Mouse (Mus musculus) olfactory bulb, adult 2 months (tissue): ENCODE measurements around the gene Ppp2r5c.

Source experiments
- CTCF ChIP-seq: fragments of 200-500 bp; IDR thresholded peaks from 2 replicates; pipeline ENCODE4 v1.5.1; 2012; ENCODE audit warnings: low read depth, mild to moderate bottlenecking, low read length, moderate library complexity; ENCODE audit not compliant: insufficient read depth
- POLR2A ChIP-seq: fragments of 200-500 bp; IDR thresholded peaks from 2 replicates; pipeline ENCODE4 v1.6.1; 2012; ENCODE audit warnings: mild to moderate bottlenecking, low read depth, low read length, moderate library complexity; ENCODE audit not compliant: insufficient read depth

- TF ChIP-seq POLR2A (no peak), CTCF (no peak)
Measured at GRCm38 (mm10) chr12:110442238-110442637, 4.7 kb upstream of the Ppp2r5c start.
